Mouse (Mus musculus): ENCODE measurements around the gene Usp36. TPM values are rescaled to one million over a fixed set of nuclear protein-coding genes. Genes with fewer than 3 reads are reported as not detected.

Usp36 gene
- polyA plus RNA-seq, 1 experiment from 2014 or later, result 13.5 TPM

DNA sequence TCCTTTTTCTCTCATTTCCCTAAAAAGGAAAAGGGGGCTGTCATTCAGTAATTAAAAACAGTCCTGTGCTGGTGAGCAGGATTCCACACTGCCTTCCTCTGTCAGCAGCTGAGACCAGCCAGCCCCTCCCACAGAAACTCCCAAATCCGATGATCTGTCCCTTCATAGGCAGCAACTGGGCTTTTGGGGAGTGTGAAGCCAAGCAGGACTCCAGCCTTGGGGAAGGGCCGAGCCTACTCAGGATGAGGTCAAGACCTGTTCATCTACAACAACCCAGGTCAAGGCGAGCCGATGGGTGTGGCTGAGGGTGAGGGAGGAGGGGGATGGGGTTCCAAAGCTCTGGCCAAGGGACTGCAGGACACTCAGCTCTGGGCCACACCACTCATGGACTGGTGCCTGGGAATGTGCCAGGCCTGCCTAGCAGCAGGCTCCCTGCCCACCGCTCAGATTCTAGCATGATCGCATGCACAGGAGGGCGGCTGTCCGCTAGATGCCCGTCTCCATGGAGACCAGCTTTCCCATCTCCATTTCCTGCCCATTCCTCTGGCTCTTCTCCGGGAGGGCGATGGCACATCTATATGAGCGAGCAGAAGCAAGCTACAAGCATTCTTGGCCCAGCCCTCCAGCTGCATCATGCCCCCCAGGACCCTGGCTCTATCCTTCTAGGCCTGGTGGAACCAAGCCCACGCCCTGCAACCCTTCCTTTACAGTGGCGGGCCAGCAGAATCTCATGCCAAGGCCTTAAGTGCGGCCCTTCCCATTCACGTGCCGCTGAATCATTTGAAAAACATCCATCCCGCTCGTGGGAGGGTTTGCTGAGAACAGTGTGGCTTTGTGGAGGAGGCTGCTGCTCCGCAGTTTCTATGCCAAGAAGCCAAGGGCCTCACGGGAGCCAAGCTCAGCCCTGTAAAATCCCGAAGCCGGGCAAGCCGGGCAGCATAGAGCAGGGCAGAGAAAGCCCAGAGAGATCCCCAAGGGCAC lies 37.2 kb upstream of the Usp36 start:
- Histone ChIP-seq H3K36me3 (ENCODE audit: control insufficient read depth, insufficient read depth) (peaks cover 5% of the 10 kb centered on the region), H3K9me3 (replicated peaks; ENCODE audit: control insufficient read depth, low read length) (no peaks in the 10 kb centered on the region), H3K4me2 (ENCODE audit: low read depth, low read length) (no peak overlapping the region), H3K27me3 (ENCODE audit: control insufficient read depth, insufficient read depth, low read length) (no peaks in the 10 kb centered on the region), H3K4me3 (ENCODE audit: low read length) (no peak overlapping the region), H3K27ac (ENCODE audit: low read length) (peak overlapping the region; percentile 41), H3K4me1 (ENCODE audit: control insufficient read depth, insufficient read depth, low read length) (peaks cover 11% of the 10 kb centered on the region), H3K9ac (ENCODE audit: low read length) (no peak overlapping the region)
- ATAC-seq (replicated peaks; ENCODE audit: extremely low read depth, insufficient read depth, low FRiP score), result peak; percentile 55
- WGBS, result 60% methylated on average over 24 of the region's 24 CpGs

- Histone ChIP-seq H3K27me3 (ENCODE audit: control insufficient read depth, insufficient read depth, low read length) (no peaks in the 10 kb centered on the region), H3K9ac (ENCODE audit: low read length) (no peak overlapping the region), H3K4me2 (ENCODE audit: low read depth, low read length) (no peak overlapping the region), H3K36me3 (ENCODE audit: control insufficient read depth, insufficient read depth) (peaks cover 2% of the 10 kb centered on the region; the same call in 1 of the 2 replicates), H3K27ac (ENCODE audit: low read length) (no peak overlapping the region), H3K9me3 (replicated peaks; ENCODE audit: control insufficient read depth, low read length) (no peaks in the 10 kb centered on the region), H3K4me1 (ENCODE audit: control insufficient read depth, insufficient read depth, low read length) (peaks cover 11% of the 10 kb centered on the region), H3K4me3 (ENCODE audit: low read length) (no peak overlapping the region)
- ATAC-seq (replicated peaks; ENCODE audit: extremely low read depth, insufficient read depth, low FRiP score), result no peak
- WGBS, result 89% methylated on average over 4 of the region's 4 CpGs
These were observed 36.4 kb upstream of the Usp36 start for GRCm38 (mm10) chr11:118326491-118326890.

DNA sequence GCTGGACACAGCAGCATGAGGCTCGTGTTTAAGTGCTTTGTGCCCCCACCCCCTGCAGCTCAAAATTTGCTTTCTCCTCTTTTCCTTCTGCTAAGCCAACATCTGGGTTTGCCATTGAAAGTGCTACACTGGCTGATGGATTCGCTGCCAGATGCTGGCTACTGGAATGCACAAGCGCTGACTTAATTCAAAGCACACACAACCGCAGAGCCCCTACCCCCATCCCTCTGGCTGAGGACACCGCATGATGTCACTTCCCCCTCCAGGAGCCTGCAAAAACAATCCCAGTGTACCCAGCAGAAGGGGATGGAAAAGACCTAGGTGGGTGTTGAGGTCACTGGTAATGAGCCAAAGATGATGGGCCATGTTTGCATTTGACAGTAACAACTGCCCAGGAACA lies 34.5 kb upstream of the Usp36 start:
- Histone ChIP-seq H3K36me3 (ENCODE audit: control insufficient read depth, insufficient read depth) (peaks cover 6% of the 10 kb centered on the region), H3K27me3 (ENCODE audit: control insufficient read depth, insufficient read depth, low read length) (no peaks in the 10 kb centered on the region), H3K9me3 (replicated peaks; ENCODE audit: control insufficient read depth, low read length) (no peaks in the 10 kb centered on the region), H3K27ac (ENCODE audit: low read length) (0 out of 2 replicates have a peak overlapping the region, but pooled peaks have one; percentile 15), H3K4me2 (ENCODE audit: low read depth, low read length) (no peak overlapping the region), H3K9ac (ENCODE audit: low read length) (no peak overlapping the region), H3K4me1 (ENCODE audit: control insufficient read depth, insufficient read depth, low read length) (peaks cover 11% of the 10 kb centered on the region), H3K4me3 (ENCODE audit: low read length) (no peak overlapping the region)
- 44% methylated on average over 5 of the region's 5 CpGs for WGBS
- ATAC-seq (replicated peaks; ENCODE audit: extremely low read depth, insufficient read depth, low FRiP score), result 0 out of 2 replicates have a peak, but pooled peaks have one; percentile 54

DNA sequence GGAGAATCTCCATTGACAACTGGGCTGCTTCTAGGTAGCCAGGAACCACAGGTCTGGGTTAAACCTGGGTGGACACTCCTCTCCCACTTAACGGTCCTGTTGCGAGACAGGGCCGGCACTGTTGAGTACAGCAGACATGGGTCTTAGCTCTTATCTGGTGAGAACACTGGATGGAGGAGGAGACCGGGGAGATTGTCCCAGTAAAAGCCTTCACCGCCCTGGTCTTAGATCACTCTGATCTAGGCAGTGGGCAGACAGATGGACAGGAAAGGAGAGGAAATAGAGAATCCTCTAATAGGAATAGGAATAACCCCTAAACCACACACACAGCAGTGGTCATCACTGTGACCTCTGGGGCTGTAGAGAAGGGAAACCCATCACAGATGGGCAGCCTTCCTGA lies 33.9 kb upstream of the Usp36 start:
- H3K9ac ChIP-seq (ENCODE audit: low read length), result no peak overlapping the region

DNA sequence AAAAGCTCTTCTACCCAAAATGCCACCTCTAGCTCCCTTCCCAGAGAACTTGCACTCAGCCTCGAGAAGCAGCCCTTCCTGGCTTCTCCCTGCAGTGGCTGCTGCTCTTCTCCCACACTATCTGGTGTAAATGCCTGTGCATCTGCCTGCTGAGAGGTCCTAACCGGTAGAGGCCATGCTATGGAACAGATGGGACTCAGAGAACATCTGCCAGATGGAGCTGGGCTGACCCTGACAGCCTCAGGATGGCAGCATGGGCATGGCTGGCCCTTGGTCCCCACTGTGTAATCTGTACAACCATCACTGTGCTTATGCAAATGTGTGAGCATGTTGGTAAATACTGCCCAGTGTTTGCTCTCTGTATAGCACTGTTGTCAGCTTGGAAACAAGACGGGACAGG lies 32.6 kb upstream of the Usp36 start:
- 45% methylated on average over 3 of the region's 3 CpGs for WGBS
- Histone ChIP-seq H3K9me3 (replicated peaks; ENCODE audit: control insufficient read depth, low read length) (no peaks in the 10 kb centered on the region), H3K4me1 (ENCODE audit: control insufficient read depth, insufficient read depth, low read length) (peaks cover 8% of the 10 kb centered on the region), H3K4me2 (ENCODE audit: low read depth, low read length) (no peak overlapping the region), H3K4me3 (ENCODE audit: low read length) (no peak overlapping the region), H3K36me3 (ENCODE audit: control insufficient read depth, insufficient read depth) (peaks cover 22% of the 10 kb centered on the region), H3K9ac (ENCODE audit: low read length) (no peak overlapping the region), H3K27ac (ENCODE audit: low read length) (no peak overlapping the region), H3K27me3 (ENCODE audit: control insufficient read depth, insufficient read depth, low read length) (no peaks in the 10 kb centered on the region)
- ATAC-seq (replicated peaks; ENCODE audit: extremely low read depth, insufficient read depth, low FRiP score), result no peak

More for the DNA sequence above, 33.9 kb upstream of the Usp36 start:
- H3K4me3 ChIP-seq (ENCODE audit: low read length), result no peak overlapping the region
- no peaks in the 10 kb centered on the region for H3K27me3 ChIP-seq (ENCODE audit: control insufficient read depth, insufficient read depth, low read length)
- H3K9me3 ChIP-seq (replicated peaks; ENCODE audit: control insufficient read depth, low read length), result no peaks in the 10 kb centered on the region
- 49% methylated on average over 5 of the region's 5 CpGs for WGBS
- H3K27ac ChIP-seq (ENCODE audit: low read length), result 0 out of 2 replicates have a peak overlapping the region, but pooled peaks have one; percentile 15
- ATAC-seq (replicated peaks; ENCODE audit: extremely low read depth, insufficient read depth, low FRiP score), result no peak
- H3K36me3 ChIP-seq (ENCODE audit: control insufficient read depth, insufficient read depth), result peaks cover 12% of the 10 kb centered on the region
- peaks cover 11% of the 10 kb centered on the region for H3K4me1 ChIP-seq (ENCODE audit: control insufficient read depth, insufficient read depth, low read length)
- H3K4me2 ChIP-seq (ENCODE audit: low read depth, low read length), result no peak overlapping the region

DNA sequence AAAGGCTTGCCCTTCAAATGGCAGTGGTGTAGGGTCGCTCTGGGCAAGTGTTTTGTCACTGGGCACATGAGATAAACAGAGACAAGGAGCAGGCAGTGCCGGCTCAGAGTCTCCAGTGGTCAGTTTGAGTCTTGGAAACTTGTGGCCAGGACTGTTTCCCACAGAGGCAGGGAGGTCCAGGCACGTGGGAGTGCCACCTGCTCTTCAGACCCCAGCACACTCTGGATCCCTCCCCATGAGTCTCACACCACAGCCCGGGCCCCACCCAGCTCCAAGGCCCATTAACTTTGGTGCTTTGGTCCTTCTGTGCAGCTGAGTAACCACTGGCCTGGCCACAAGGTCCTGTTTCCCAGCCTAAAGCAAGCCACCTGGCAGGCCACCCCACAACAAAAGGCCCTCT lies 31.9 kb upstream of the Usp36 start:
- ATAC-seq (replicated peaks; ENCODE audit: extremely low read depth, insufficient read depth, low FRiP score), result no peak
- Histone ChIP-seq H3K4me1 (ENCODE audit: control insufficient read depth, insufficient read depth, low read length) (peaks cover 6% of the 10 kb centered on the region), H3K4me2 (ENCODE audit: low read depth, low read length) (no peak overlapping the region), H3K9ac (ENCODE audit: low read length) (no peak overlapping the region), H3K9me3 (replicated peaks; ENCODE audit: control insufficient read depth, low read length) (no peaks in the 10 kb centered on the region), H3K36me3 (ENCODE audit: control insufficient read depth, insufficient read depth) (peaks cover 22% of the 10 kb centered on the region), H3K4me3 (ENCODE audit: low read length) (no peak overlapping the region), H3K27me3 (ENCODE audit: control insufficient read depth, insufficient read depth, low read length) (no peaks in the 10 kb centered on the region), H3K27ac (ENCODE audit: low read length) (no peak overlapping the region)
- 51% methylated on average over 4 of the region's 4 CpGs for WGBS

- H3K9me3 ChIP-seq (replicated peaks; ENCODE audit: control insufficient read depth, low read length), result no peaks in the 10 kb centered on the region
- no peak overlapping the region for H3K4me2 ChIP-seq (ENCODE audit: low read depth, low read length)
- no peak for ATAC-seq (replicated peaks; ENCODE audit: extremely low read depth, insufficient read depth, low FRiP score)
- H3K36me3 ChIP-seq (ENCODE audit: control insufficient read depth, insufficient read depth), result peaks cover 22% of the 10 kb centered on the region
- H3K4me3 ChIP-seq (ENCODE audit: low read length), result no peak overlapping the region
- WGBS, result 84% methylated on average over 7 of the region's 7 CpGs
- H3K27me3 ChIP-seq (ENCODE audit: control insufficient read depth, insufficient read depth, low read length), result no peaks in the 10 kb centered on the region
- no peak overlapping the region for H3K27ac ChIP-seq (ENCODE audit: low read length)
- H3K9ac ChIP-seq (ENCODE audit: low read length), result no peak overlapping the region
- peaks cover 11% of the 10 kb centered on the region for H3K4me1 ChIP-seq (ENCODE audit: control insufficient read depth, insufficient read depth, low read length)
These were observed 31.5 kb upstream of the Usp36 start for GRCm38 (mm10) chr11:118321500-118321899.

DNA sequence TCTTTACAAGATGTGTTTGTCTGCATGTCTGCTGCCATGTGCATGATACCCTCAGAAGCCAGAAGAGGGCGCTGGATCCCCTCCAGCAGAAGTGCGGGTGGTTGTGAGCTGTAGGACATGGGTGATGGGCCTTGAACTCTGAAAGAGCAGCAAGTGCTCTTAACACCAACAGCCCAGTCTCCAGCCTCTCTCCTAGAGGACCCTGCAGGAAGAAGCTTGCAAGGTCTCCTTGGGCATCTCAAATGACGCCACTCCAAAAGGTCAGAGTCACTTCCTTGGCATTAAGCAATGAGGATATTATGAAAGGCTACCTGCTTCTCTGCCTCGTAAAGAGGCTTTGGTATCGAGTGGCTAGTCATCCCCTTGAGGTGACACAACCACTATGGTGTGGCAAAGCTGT lies 28.6 kb upstream of the Usp36 start:
- H3K27ac ChIP-seq (ENCODE audit: low read length), result no peak overlapping the region
- no peaks in the 10 kb centered on the region for H3K27me3 ChIP-seq (ENCODE audit: control insufficient read depth, insufficient read depth, low read length)
- no peak overlapping the region for H3K4me2 ChIP-seq (ENCODE audit: low read depth, low read length)
- H3K4me3 ChIP-seq (ENCODE audit: low read length), result no peak overlapping the region
- H3K9me3 ChIP-seq (replicated peaks; ENCODE audit: control insufficient read depth, low read length), result no peaks in the 10 kb centered on the region
- peaks cover 10% of the 10 kb centered on the region for H3K4me1 ChIP-seq (ENCODE audit: control insufficient read depth, insufficient read depth, low read length)
- no peak overlapping the region for H3K9ac ChIP-seq (ENCODE audit: low read length)
- no peak for ATAC-seq (replicated peaks; ENCODE audit: extremely low read depth, insufficient read depth, low FRiP score)
- WGBS, result 67% methylated on average over 5 of the region's 5 CpGs
- H3K36me3 ChIP-seq (ENCODE audit: control insufficient read depth, insufficient read depth), result peaks cover 22% of the 10 kb centered on the region

- H3K4me2 ChIP-seq (ENCODE audit: low read depth, low read length), result no peak overlapping the region
- no peaks in the 10 kb centered on the region for H3K9me3 ChIP-seq (replicated peaks; ENCODE audit: control insufficient read depth, low read length)
- no peaks in the 10 kb centered on the region for H3K27me3 ChIP-seq (ENCODE audit: control insufficient read depth, insufficient read depth, low read length)
- H3K4me3 ChIP-seq (ENCODE audit: low read length), result no peak overlapping the region
- ATAC-seq (replicated peaks; ENCODE audit: extremely low read depth, insufficient read depth, low FRiP score), result 0 out of 2 replicates have a peak, but pooled peaks have one; percentile 5
- 11% methylated on average over 7 of the region's 7 CpGs for WGBS
- no peak overlapping the region for H3K27ac ChIP-seq (ENCODE audit: low read length)
- peaks cover 22% of the 10 kb centered on the region for H3K36me3 ChIP-seq (ENCODE audit: control insufficient read depth, insufficient read depth)
- H3K9ac ChIP-seq (ENCODE audit: low read length), result no peak overlapping the region
- peaks cover 10% of the 10 kb centered on the region for H3K4me1 ChIP-seq (ENCODE audit: control insufficient read depth, insufficient read depth, low read length)
These were observed 27.1 kb upstream of the Usp36 start for GRCm38 (mm10) chr11:118317129-118317528.
